Mouse (Mus musculus) cerebellum, postnatal 25 days (tissue): Measurements from ENCODE around the gene Fbxl8.
A peak's percentile ranks its signal among the peaks of the same experiment; 100 is the strongest.

Experiments used
- DNase-seq, 2 experiments: peaks; one replicate each; pipeline ENCODE4 v3.0.0; 2021; ENCODE audit warnings: mixed read lengths in 2 of 2

Gene Fbxl8

GRCm38 (mm10) chr8:105258911-105259720, 5.3 kb upstream of the Fbxl8 start:
- peak; percentile 36 to 52 for DNase-seq

- DNase-seq: peak; percentile 81 to 86
These were observed 4.6 kb upstream of the Fbxl8 start for GRCm38 (mm10) chr8:105259721-105260320.

- no peak for DNase-seq
These were observed 3.9 kb upstream of the Fbxl8 start for GRCm38 (mm10) chr8:105260371-105261099.

- no peak for DNase-seq
These were observed 3.0 kb upstream of the Fbxl8 start for GRCm38 (mm10) chr8:105261326-105261980.

- DNase-seq: peak in 1 of 2 experiments; percentile 11
These were observed 1.1 kb upstream of the Fbxl8 start for GRCm38 (mm10) chr8:105263244-105263912.

- DNase-seq: no peak
These were observed 680 bp downstream of the Fbxl8 start for GRCm38 (mm10) chr8:105265128-105265527.

GRCm38 (mm10) chr8:105266775-105267174, 2.3 kb downstream of the Fbxl8 start:
- peak in 1 of 2 experiments; percentile 9 for DNase-seq

- DNase-seq: peak; percentile 48 to 64
These were observed 4.1 kb downstream of the Fbxl8 start for GRCm38 (mm10) chr8:105268342-105269074.

- peak in 1 of 2 experiments; percentile 13 for DNase-seq
These were observed 4.6 kb downstream of the Fbxl8 start for GRCm38 (mm10) chr8:105269075-105269458.

GRCm38 (mm10) chr8:105269461-105269947, 5.1 kb downstream of the Fbxl8 start, which contains the start of gene Hsf4:
Hsf4 (plus strand) TSS chr8:105269801.
- DNase-seq: peak in 1 of 2 experiments; percentile 47

GRCm38 (mm10) chr8:105270101-105270915, 5.9 kb downstream of the Fbxl8 start:
- DNase-seq: peak in 1 of 2 experiments; percentile 14

GRCm38 (mm10) chr8:105270916-105271186, 6.4 kb downstream of the Fbxl8 start:
- no peak for DNase-seq

- no peak for DNase-seq
These were observed 10.9 kb downstream of the Fbxl8 start for GRCm38 (mm10) chr8:105275387-105275786.

- no peak for DNase-seq
These were observed 11.4 kb downstream of the Fbxl8 start, which contains the start of gene Nol3 for GRCm38 (mm10) chr8:105275840-105276239. Nol3 (plus strand) TSS chr8:105276140.

GRCm38 (mm10) chr8:105276292-105277120, 12.1 kb downstream of the Fbxl8 start:
- peak in 1 of 2 experiments; percentile 61 for DNase-seq

- peak; percentile 94 to 96 for DNase-seq
These were observed 14.5 kb downstream of the Fbxl8 start for GRCm38 (mm10) chr8:105278911-105279334.

GRCm38 (mm10) chr8:105280567-105280966, 16.1 kb downstream of the Fbxl8 start:
- DNase-seq: no peak

- DNase-seq: peak in 1 of 2 experiments; percentile 14
These were observed 17.4 kb downstream of the Fbxl8 start for GRCm38 (mm10) chr8:105281821-105282220.

- no peak for DNase-seq
These were observed 17.8 kb downstream of the Fbxl8 start for GRCm38 (mm10) chr8:105282239-105282638.

GRCm38 (mm10) chr8:105283074-105283473, 18.6 kb downstream of the Fbxl8 start:
- DNase-seq: peak; percentile 67 to 83
